Mouse (Mus musculus) kidney, adult 2 months (tissue): ENCODE data around the gene Gucy2e.

ENCODE experiments used
- CTCF ChIP-seq: fragments of 200-500 bp; conservative IDR thresholded peaks from 2 replicates; pipeline ENCODE4 v1.5.1; 2011; ENCODE audit warnings: low read depth, mild to moderate bottlenecking, control low read depth, low read length, moderate library complexity, mixed read lengths; ENCODE audit not compliant: insufficient read depth, insufficient read length
- POLR2A ChIP-seq: fragments of 200-500 bp; IDR thresholded peaks from one replicate; pipeline ENCODE4 v1.6.1; 2011; ENCODE audit warnings: low read depth, low read length, control low read depth

- no peak for TF ChIP-seq POLR2A
- TF ChIP-seq CTCF, result no peak
Measured at GRCm38 (mm10) chr11:69245643-69246042, 8.8 kb upstream of the Gucy2e start.
